Mouse (Mus musculus) bone marrow macrophage, adult 2 months (primary cell): ENCODE data around the gene Arntl2. TPM values are rescaled to one million over a fixed set of nuclear protein-coding genes. Genes with fewer than 3 reads are reported as not detected.

Experiments
- H3K27ac ChIP-seq: 2 replicates; pipeline ENCODE4 v1.5.1; 2012; ENCODE audit warnings: low read depth, low read length; ENCODE audit not compliant: insufficient read depth
- H3K4me1 ChIP-seq: 2 replicates; pipeline ENCODE4 v1.6.1; 2012; ENCODE audit warnings: low read length; ENCODE audit not compliant: control insufficient read depth, insufficient read depth
- H3K4me3 ChIP-seq: 2 replicates; pipeline ENCODE4 v1.5.1; 2012; ENCODE audit warnings: mild to moderate bottlenecking, low read length, moderate library complexity; ENCODE audit not compliant: insufficient read depth
- CTCF ChIP-seq: IDR thresholded peaks from 2 replicates; pipeline ENCODE4 v1.5.1; 2012; ENCODE audit warnings: low read depth, mild to moderate bottlenecking, low read length, moderate library complexity
- POLR2A ChIP-seq: IDR thresholded peaks from 2 replicates; pipeline ENCODE4 v1.6.1; 2012; ENCODE audit warnings: mild to moderate bottlenecking, low read depth, low read length, borderline replicate concordance
- polyA plus RNA-seq: library from polyadenylated mRNA; stranded (reverse); fragments of >200 nt; gene quantifications from 2 replicates; pipeline ENCODE4 v1.2.4, GENCODE M21; 2012; ENCODE audit not compliant: missing spikeins, insufficient read depth, insufficient read length

Gene Arntl2
- polyA plus RNA-seq, 1 experiment, result 2.7 TPM

DNA sequence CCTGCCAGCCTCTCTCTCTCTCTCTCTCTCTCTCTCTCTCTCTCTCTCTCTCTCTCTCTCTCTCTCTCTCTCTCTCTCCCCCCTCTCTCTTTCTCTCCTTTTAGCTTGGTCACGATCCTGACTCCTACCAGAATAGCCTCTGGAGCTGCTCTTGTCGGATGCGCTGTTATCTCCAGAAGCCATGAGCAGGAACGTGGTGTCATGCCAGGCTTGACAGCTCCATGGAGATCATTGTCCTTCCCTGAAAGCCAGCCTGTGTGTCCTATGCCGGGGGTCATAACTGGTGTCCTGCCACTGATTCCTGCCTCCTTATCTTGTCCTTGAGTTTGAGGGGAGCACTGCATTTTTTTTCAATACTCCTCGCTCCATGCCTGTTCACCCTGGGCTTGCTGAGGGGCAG lies 49.0 kb downstream of the Arntl2 start:
- no peaks in the 10 kb centered on the region for H3K4me1 ChIP-seq
- no peak for TF ChIP-seq CTCF
- TF ChIP-seq POLR2A, result no peak
- H3K27ac ChIP-seq, result no peak overlapping the region
- H3K4me3 ChIP-seq, result no peak overlapping the region

DNA sequence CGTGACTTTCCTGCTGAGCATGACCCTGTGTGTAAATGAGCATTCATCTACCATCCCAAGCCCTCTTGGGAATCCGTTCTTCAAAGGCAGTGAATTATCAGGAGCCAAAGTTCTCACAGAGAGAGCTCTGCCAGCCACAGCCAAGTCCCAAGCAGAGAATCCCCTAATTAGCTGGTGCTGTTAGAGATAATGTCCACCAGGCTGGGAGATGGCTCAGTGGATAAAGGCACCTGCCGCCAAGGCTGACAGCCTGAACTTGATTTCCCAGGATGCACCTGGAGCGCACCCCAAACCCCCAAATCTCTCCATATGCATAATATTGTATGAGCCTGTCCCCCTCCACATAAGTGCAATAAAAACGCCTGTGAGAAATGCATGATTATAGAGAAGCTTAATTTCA lies 49.5 kb downstream of the Arntl2 start:
- TF ChIP-seq POLR2A, result no peak
- no peak for TF ChIP-seq CTCF
- H3K4me3 ChIP-seq, result no peak overlapping the region
- H3K4me1 ChIP-seq, result no peaks in the 10 kb centered on the region
- H3K27ac ChIP-seq, result no peak overlapping the region

- no peaks in the 10 kb centered on the region for H3K4me1 ChIP-seq
- no peak overlapping the region for H3K27ac ChIP-seq
- no peak for TF ChIP-seq CTCF
- TF ChIP-seq POLR2A, result no peak
- H3K4me3 ChIP-seq, result no peak overlapping the region
Observed at GRCm38 (mm10) chr6:146845961-146846750, 50.3 kb downstream of the Arntl2 start.

DNA sequence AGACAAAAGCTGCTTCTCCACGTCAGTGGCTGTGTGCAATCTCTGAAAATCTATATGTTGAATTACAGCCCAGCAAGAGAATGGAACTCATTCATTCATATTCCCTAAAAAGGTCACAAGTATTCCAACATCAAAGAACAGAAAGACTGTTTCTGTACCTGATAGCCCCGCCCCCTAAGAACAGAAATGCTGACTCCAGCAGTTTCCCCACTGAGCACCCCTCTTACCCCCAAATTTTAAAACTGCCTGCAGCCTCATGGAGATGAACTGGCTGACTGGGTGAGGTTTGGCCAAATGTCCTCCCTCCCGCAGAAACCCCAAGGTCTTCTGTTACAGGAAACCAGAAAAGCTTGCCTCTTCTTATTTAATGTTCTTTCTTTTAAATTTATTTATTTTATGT lies 51.5 kb downstream of the Arntl2 start:
- Histone ChIP-seq H3K27ac (no peak overlapping the region), H3K4me3 (no peak overlapping the region), H3K4me1 (no peaks in the 10 kb centered on the region)
- no peak for TF ChIP-seq POLR2A
- no peak for TF ChIP-seq CTCF

- TF ChIP-seq CTCF, result no peak
- no peak for TF ChIP-seq POLR2A
- Histone ChIP-seq H3K4me3 (no peak overlapping the region), H3K4me1 (no peaks in the 10 kb centered on the region), H3K27ac (no peak overlapping the region)
Observed at GRCm38 (mm10) chr6:146848281-146848680, 52.4 kb downstream of the Arntl2 start.

DNA sequence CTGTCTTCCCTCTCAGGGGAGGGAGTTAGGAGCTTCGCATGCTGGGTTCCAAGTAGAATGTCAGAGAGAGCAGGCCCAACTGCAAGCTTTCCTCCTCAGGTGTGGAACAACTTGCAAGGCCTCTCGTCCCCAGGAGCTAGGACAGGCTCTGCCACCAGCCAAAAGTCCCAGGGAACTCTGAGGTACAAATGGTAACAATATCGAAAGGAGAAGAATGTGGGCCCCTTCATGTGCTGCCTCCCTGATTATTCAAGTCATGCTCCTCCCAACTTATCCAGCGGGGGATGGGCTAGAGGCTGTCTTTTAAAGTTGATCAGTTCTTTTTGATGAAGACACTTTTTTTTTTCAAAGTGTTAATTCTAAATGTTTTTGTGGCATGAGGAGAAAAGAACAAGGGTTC lies 54.2 kb downstream of the Arntl2 start, which contains the start of gene Smco2:
Gene Smco2, plus strand, starts transcription at position 55 of the 400 bp plus-strand sequence.
- Histone ChIP-seq H3K4me1 (no peaks in the 10 kb centered on the region), H3K27ac (no peak within 1 kb of the TSS), H3K4me3 (no peak within 1 kb of the TSS)
- TF ChIP-seq POLR2A (no peak), CTCF (no peak)

DNA sequence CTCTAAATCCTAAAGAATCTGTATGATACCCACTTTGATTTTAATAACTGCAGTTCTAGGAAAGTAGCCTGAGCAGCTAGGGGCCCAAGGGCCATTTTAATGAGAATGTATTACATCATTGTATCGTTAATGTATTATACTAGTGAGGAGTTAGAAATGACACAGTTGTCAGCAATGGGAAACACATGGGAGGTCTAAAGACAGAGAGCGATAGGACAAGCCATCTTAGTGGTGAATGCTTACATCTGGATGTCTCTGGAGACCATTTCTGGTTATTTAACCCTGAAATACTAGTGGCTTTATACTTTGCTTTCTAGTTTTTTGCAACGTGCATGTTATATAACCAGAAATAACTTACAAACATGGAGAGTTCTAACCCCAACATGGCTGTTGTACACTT lies 56.1 kb downstream of the Arntl2 start:
- no peak overlapping the region for H3K27ac ChIP-seq
- no peaks in the 10 kb centered on the region for H3K4me1 ChIP-seq
- H3K4me3 ChIP-seq, result no peak overlapping the region
- no peak for TF ChIP-seq POLR2A
- no peak for TF ChIP-seq CTCF

- Histone ChIP-seq H3K4me1 (no peaks in the 10 kb centered on the region), H3K27ac (no peak overlapping the region), H3K4me3 (no peak overlapping the region)
- TF ChIP-seq CTCF, result no peak
- no peak for TF ChIP-seq POLR2A
Observed at GRCm38 (mm10) chr6:146852739-146853138, 56.9 kb downstream of the Arntl2 start.

DNA sequence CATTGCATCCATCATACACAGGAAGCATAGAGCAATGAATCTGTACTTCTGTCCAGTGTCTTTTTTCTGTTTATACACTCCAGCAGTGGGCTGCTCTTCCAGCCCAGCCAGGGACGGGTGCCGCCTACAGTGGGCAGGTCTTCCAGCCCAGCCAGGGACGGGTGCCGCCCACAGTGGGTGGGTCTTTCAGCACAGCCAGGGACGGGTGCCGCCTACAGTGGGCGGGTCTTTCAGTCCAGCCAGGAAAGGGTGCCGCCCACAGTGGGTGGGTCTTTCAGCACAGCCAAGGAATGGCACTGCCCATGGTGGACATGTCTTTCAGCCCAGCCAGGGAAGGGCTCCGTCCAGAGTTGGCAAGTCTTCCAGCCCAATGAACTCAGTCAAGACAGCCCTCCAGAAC lies 59.3 kb downstream of the Arntl2 start:
- TF ChIP-seq CTCF, result no peak
- no peak for TF ChIP-seq POLR2A
- Histone ChIP-seq H3K27ac (no peak overlapping the region), H3K4me3 (no peak overlapping the region), H3K4me1 (no peaks in the 10 kb centered on the region)

GRCm38 (mm10) chr6:146857386-146857785 lies 61.5 kb downstream of the Arntl2 start:
- TF ChIP-seq POLR2A, result no peak
- TF ChIP-seq CTCF, result no peak
- no peak overlapping the region for H3K4me3 ChIP-seq
- H3K27ac ChIP-seq, result no peak overlapping the region
- H3K4me1 ChIP-seq, result no peaks in the 10 kb centered on the region
